Mouse (Mus musculus) hindbrain, embryonic 14.5 days (tissue): Measurements from ENCODE around the gene Vwa5b2. TPM values are rescaled to one million over a fixed set of nuclear protein-coding genes. Genes with fewer than 3 reads are reported as not detected.
A peak's percentile ranks its signal among the peaks of the same experiment; 100 is the strongest.

ENCODE experiments used
- ATAC-seq: fragments of 200-750 bp; cut with Nextera tagmentation; 2 replicates; pipeline ENCODE4 v1.8.0; 2017; ENCODE audit warnings: moderate number of reproducible peaks, mild to moderate bottlenecking, moderate TSS enrichment, moderate library complexity; ENCODE audit not compliant: low FRiP score
- DNase-seq: peaks from one replicate; pipeline ENCODE4 v3.0.0-alpha.2; 2015; ENCODE audit warnings: low spot score
- H3K27ac ChIP-seq: fragments of 300-500 bp; sonication (generic); 2 replicates; pipeline ENCODE4 v1.5.1; 2014; ENCODE audit warnings: mild to moderate bottlenecking, moderate library complexity
- H3K27me3 ChIP-seq: fragments of 300-500 bp; sonication (generic); 2 replicates; pipeline ENCODE4 v1.6.1; 2014; ENCODE audit warnings: mild to moderate bottlenecking, low read length, mixed read lengths; ENCODE audit not compliant: control insufficient read depth, insufficient read depth
- H3K36me3 ChIP-seq: fragments of 300-500 bp; sonication (generic); replicated peaks from 2 replicates; pipeline ENCODE4 v1.6.1; 2014; ENCODE audit not compliant: control insufficient read depth, insufficient read depth
- H3K4me1 ChIP-seq: fragments of 300-500 bp; sonication (generic); replicated peaks from 2 replicates; pipeline ENCODE4 v1.6.1; 2014; ENCODE audit warnings: antibody characterized with exemption, low read length, mixed read lengths; ENCODE audit not compliant: control insufficient read depth, insufficient read depth
- H3K4me2 ChIP-seq: fragments of 300-500 bp; sonication (generic); replicated peaks from 2 replicates; pipeline ENCODE4 v1.6.1; 2014; ENCODE audit warnings: mild to moderate bottlenecking, moderate library complexity
- H3K4me3 ChIP-seq: fragments of 300-500 bp; sonication (generic); replicated peaks from 2 replicates; pipeline ENCODE4 v1.5.1; 2014; ENCODE audit warnings: mild to moderate bottlenecking, low read length
- H3K9ac ChIP-seq: fragments of 300-500 bp; sonication (generic); 2 replicates; pipeline ENCODE4 v1.6.1; 2014
- H3K9me3 ChIP-seq: fragments of 300-500 bp; sonication (generic); 2 replicates; pipeline ENCODE4 v1.6.1; 2016; ENCODE audit warnings: low read length; ENCODE audit not compliant: control insufficient read depth
- WGBS: fragments of 180-500 bp; shearing (Covaris S2); extraction: QIAGEN DNeasy Blood & Tissue Kit; methylation state at CpG from one replicate; pipeline ENCODE4 v1.1.7; 2014; 5-methylcytosine and 5-hydroxymethylcytosine counted together
- microRNA counts: library from miRNA; unstranded; fragments of <30 nt; microRNA quantifications from one replicate; lab custom pipeline; 2016
- microRNA-seq: library from miRNA; unstranded; fragments of <30 nt; microRNA quantifications from one replicate; pipeline ENCODE4, GENCODE M21; 2016
- polyA plus RNA-seq: library from polyadenylated mRNA; unstranded; fragments of >200 nt; fragmentation: Nextera tagmentation; extraction: Ambion mirVana; gene quantifications from 2 replicates; pipeline ENCODE4 v1.2.1, GENCODE M21; 2014

Vwa5b2 gene
- polyA plus RNA-seq, 1 experiment from 2014 or later, result 24.4 TPM

DNA sequence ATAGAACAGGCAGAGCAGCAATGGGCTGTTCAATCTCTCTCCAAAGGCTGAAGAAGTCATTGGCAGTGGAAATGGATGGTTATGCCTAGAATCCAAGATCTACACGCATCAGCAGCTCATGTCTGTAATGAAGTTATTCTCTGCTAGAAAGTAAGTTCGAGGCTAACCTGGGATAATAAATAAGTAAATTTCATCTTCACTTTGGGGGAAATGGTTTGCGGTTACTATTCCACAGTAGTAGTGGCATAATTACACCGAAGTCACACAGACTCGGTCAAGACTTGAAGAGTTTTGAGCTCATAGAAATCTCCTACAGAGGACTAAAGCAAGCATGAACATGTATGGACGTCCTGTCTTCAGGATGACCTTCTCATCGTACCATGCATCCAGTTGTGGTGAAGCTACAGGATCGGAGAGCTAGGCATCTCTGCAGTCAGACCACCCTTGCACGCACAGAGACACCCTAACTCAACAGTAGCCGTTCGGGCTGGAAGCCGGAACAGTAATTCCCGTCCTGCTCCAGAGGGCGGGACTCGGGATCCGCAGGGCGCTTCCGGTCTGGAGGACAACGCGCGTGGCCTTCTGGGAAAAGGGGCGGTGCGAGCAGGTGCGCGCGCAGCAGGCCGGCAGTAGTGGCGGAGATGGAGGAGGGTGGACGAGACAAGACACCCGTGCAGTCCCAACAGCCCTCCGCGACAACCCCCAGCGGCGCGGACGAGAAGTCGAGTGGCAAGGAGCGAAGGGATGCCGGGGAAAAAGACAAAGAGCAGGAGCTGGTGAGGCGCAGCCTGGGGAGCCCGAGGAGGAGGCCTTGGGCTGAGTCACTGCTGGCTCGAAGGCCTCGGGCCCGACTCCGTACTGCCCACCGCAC, 62.0 kb downstream of the Vwa5b2 start, which contains the start of gene Psmd2:
Psmd2 (plus strand) TSS at position 577 of the 871 bp plus-strand sequence.
- peak within 1 kb of the TSS; percentile 87 for H3K4me2 ChIP-seq
- peaks cover 32% of the 10 kb centered on the region for H3K36me3 ChIP-seq
- H3K4me3 ChIP-seq, result peak within 1 kb of the TSS; percentile 90
- peak within 1 kb of the TSS; percentile 93 for H3K9ac ChIP-seq
- ATAC-seq, result peak; percentile 97
- DNase-seq, result peak; percentile 97
- peaks cover 19% of the 10 kb centered on the region for H3K4me1 ChIP-seq
- H3K27ac ChIP-seq, result peak within 1 kb of the TSS; percentile 87
- H3K27me3 ChIP-seq, result no peaks in the 10 kb centered on the region
- WGBS, result 3% methylated on average over 46 of the region's 46 CpGs
- no peaks in the 10 kb centered on the region for H3K9me3 ChIP-seq

DNA sequence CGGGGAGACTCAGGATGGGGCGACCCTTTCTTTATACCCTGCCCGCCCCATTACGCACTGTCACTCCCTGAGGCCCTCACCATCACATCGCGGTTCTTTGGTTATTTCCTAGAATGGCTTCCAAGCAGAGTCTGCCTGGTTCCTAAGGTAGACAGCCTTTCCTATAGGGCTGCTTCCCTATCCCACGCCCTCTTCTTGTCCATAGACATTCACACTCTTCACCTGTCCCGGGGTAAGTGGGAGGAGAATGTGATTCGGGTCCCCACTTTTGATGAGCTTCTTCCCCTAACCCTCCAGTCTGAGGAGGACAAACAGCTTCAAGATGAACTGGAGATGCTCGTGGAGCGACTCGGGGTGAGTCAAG, 62.7 kb downstream of the Vwa5b2 start:
- ATAC-seq (no peak; the same call in 1 of the 2 replicates), DNase-seq (no peak)
- Histone ChIP-seq H3K4me3 (peak overlapping the region; percentile 90), H3K27ac (peak overlapping the region; percentile 76), H3K4me1 (peaks cover 19% of the 10 kb centered on the region), H3K9me3 (no peaks in the 10 kb centered on the region), H3K4me2 (peak overlapping the region; percentile 87), H3K36me3 (peaks cover 38% of the 10 kb centered on the region), H3K27me3 (no peaks in the 10 kb centered on the region), H3K9ac (peak overlapping the region; percentile 93)
- 12% methylated on average over 12 of the region's 12 CpGs for WGBS

- no peak overlapping the region; the same call in 1 of the 2 replicates for H3K9ac ChIP-seq
- no peak for DNase-seq
- H3K4me2 ChIP-seq, result peak overlapping the region; percentile 87
- 49% methylated on average over 2 of the region's 2 CpGs for WGBS
- H3K4me1 ChIP-seq, result peaks cover 19% of the 10 kb centered on the region
- H3K9me3 ChIP-seq, result no peaks in the 10 kb centered on the region
- no peak overlapping the region for H3K4me3 ChIP-seq
- no peaks in the 10 kb centered on the region for H3K27me3 ChIP-seq
- no peak for ATAC-seq
- peaks cover 52% of the 10 kb centered on the region for H3K36me3 ChIP-seq
- no peak overlapping the region for H3K27ac ChIP-seq
These were observed 64.0 kb downstream of the Vwa5b2 start for GRCm38 (mm10) chr16:20653315-20653714.

MicroRNA genes within 50 kb of the gene (microRNA counts, 519-probe panel; counts per million panel counts)
- microRNA mmu-miR-1224 (lab: Ali Mortazavi, UCI), result 2,975 counts per million, percentile 12 among the panel's probes with 10 or more counts

Small RNAs within 50 kb of the gene (microRNA-seq; reads per million reads assigned to microRNA genes)
- 46.7 reads per million, percentile 43 among the genes with 10 or more reads in this experiment for gene Mir1224

Other genes starting within 250 kb of the Vwa5b2 start
- gene Abcc5, start 163.1 kb upstream of the Vwa5b2 start, polyA plus RNA-seq, result 127 and 136 TPM in 2 replicates
- gene Eif2b5, start 90.7 kb upstream of the Vwa5b2 start, polyA plus RNA-seq, result 88.0 and 89.2 TPM in 2 replicates
- gene Dvl3, start 72.5 kb upstream of the Vwa5b2 start, polyA plus RNA-seq, result 36.4 and 40.9 TPM in 2 replicates
- gene Ap2m1, start 54.0 kb upstream of the Vwa5b2 start, polyA plus RNA-seq, result 1,214 and 1,314 TPM in 2 replicates
- gene Abcf3, start 40.9 kb upstream of the Vwa5b2 start, polyA plus RNA-seq, result 75.3 and 77.5 TPM in 2 replicates
- 10.4 and 11.0 TPM in 2 replicates for gene Eef1akmt4, start 22.1 kb downstream of the Vwa5b2 start, polyA plus RNA-seq
- not detected in 2 replicates for gene Gm49333, start 22.1 kb downstream of the Vwa5b2 start, polyA plus RNA-seq
- gene Alg3, start 22.3 kb downstream of the Vwa5b2 start, polyA plus RNA-seq, result 44.8 and 45.3 TPM in 2 replicates
- gene Camk2n2, start 31.8 kb downstream of the Vwa5b2 start, polyA plus RNA-seq, result 61.8 and 63.8 TPM in 2 replicates
- gene Ece2, start 40.4 kb downstream of the Vwa5b2 start, polyA plus RNA-seq, result 10.6 and 12.1 TPM in 2 replicates
- 329 and 358 TPM in 2 replicates for gene Psmd2, start 62.2 kb downstream of the Vwa5b2 start, polyA plus RNA-seq
- 124 and 130 TPM in 2 replicates for gene Eif4g1, start 78.8 kb downstream of the Vwa5b2 start, polyA plus RNA-seq
- gene Fam131a, start 103.8 kb downstream of the Vwa5b2 start, polyA plus RNA-seq, result 41.8 and 44.2 TPM in 2 replicates
- 93.2 and 95.9 TPM in 2 replicates for gene Polr2h, start 128.2 kb downstream of the Vwa5b2 start, polyA plus RNA-seq
- 28.7 and 32.1 TPM in 2 replicates for gene Clcn2, start 128.3 kb downstream of the Vwa5b2 start, polyA plus RNA-seq
- gene Chrd, start 143.7 kb downstream of the Vwa5b2 start, polyA plus RNA-seq, result 5.4 and 7.3 TPM in 2 replicates
- 0.86 and 1.2 TPM in 2 replicates for gene Thpo, start 145.0 kb downstream of the Vwa5b2 start, polyA plus RNA-seq